Mouse (Mus musculus) stomach, adult 2 months (tissue): ENCODE results near the gene Rmdn3. TPM values are rescaled to one million over a fixed set of nuclear protein-coding genes. Genes with fewer than 3 reads are reported as not detected.

Experiments used
- polyA plus RNA-seq: library from polyadenylated mRNA; depleted of rRNA; stranded (reverse); fragments of >200 nt; gene quantifications from 2 replicates; pipeline ENCODE4 v1.2.3, GENCODE M21; 2012; rRNA removed

Rmdn3 gene
- 7.6 and 10.5 TPM in 2 replicates for polyA plus RNA-seq

GRCm38 (mm10) chr2:119156681-119157572 lies at the start of gene Rmdn3:
Gene Rmdn3 (minus strand): TSS chr2:119157034.

DNA sequence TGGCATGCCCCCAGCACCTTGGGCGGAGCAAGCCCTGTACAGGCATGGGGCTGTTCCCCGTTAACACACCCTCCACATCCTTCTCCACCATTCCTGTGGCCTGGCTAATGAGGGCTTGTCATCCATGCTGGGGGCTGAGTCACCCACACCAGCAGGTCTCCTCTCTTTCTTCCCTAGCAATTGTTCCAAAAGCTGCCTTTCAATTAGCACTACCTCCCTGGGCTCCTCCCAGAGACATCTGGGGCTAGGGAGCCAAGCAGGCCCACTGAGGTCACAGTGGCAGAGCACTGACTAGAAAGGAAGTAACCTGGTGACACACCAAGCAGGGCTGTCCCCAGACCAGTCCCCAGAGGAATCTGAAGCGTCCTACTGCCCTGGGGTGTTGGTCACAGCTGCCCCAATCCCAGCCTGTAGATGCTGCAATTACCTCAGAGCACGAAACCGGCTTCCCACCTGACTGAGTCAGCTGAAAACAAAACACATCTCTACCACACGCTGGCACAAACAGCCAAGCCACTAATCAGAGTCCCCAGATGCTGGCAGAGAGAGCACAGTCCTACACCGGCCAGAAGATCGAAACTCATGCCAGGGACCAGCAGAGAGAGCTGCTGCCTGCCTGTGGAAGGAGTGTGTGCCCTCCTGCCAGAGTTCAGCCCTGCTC lies 17.3 kb upstream of the Rmdn3 start, which contains the start of gene Gm14137:
TSS of gene Gm14137 (plus strand) at position 519 of the 661 bp plus-strand sequence.

DNA sequence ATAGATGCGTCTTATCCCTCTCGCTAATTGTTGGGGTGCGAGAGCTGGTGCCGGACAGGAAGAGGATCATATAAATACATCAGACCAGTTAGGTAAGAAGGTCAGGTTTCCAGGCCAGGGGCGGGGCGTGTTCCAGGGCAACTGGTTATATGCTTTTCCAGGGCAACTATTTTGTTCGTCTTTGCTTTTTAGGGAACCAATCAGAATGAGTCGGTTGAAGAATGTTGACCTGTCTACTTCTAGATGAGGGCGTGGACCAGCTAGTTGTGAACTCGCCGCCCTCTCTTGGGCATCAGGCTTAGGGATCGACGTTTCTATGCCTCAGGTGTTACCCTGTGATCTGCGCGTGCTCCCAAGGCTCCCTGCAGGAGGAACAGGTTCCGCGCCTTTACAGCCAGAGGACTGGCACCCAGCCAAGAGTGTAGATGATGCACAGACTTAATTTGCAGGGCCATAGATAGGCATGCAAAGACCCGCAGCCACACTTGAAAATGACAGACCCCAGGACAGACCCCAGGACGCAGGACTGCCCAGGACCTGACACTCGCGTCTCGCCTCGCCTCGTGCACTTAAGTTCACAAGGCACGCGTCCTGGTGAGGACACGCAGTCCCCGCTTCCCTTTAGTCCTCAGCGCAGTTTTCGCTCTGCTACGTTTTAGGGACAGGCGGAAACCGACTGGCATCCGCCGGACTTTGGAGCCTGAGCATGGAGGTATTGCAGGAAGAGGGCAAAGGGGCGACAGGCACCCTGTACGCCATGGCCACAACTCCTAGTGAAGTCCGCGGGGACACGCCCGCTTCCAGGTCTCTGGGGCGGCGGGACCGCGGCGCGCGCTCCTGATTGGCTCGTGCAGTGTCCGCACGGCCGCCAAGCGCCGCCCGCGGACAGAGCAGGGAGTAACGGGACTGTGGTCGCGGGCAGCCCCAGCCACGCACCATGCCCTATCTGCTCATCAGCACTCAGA lies 10.3 kb upstream of the Rmdn3 start, which contains the start of gene Gchfr:
TSS of gene Gchfr (plus strand) at position 873 of the 965 bp plus-strand sequence.

DNA sequence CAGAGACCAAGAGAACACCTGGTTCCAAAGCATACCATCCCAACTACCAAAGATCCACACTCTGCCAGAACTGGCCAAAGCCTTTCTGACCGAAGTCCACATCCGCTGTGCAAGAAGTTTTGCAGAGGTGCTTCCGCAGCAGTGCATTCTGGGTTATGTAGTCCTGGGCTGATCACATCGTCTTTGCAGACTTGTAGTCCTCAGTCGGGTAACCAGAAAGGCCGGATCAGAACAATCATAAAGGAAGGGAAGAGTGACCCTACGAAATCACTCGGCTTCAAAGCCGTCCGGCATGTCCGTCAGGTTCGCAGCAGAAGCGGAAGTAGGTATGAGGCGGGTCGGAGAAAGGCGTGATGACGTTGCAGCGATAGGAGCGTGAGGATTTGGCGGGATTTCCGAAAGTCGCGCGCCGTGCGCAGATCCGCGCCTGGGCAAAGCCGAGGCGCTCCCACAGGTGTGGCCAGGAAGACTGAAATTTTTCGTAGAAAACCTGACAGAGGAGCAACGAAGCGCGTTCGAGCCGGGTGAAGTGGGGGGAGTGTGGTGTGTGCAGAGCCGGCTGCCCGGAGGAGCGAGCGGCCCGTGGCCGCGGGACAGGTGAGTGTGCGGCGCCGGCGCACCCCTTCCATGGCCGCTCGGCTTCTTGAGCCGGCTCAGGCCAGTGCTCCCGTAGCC lies 44.3 kb downstream of the Rmdn3 start, which contains the start of gene Rad51:
TSS of gene Rad51 (plus strand) at position 356 of the 675 bp plus-strand sequence.

Other genes with a start within 250 kb of the Rmdn3 start
- 4.3 and 6.2 TPM in 2 replicates for gene Chst14, start 230.5 kb downstream of the Rmdn3 start, polyA plus RNA-seq
- gene Ccdc32, start 127.6 kb downstream of the Rmdn3 start, polyA plus RNA-seq, result 1.2 and 2.2 TPM in 2 replicates
- gene Rpusd2, start 122.2 kb downstream of the Rmdn3 start, polyA plus RNA-seq, result 0.45 and 1.2 TPM in 2 replicates
- 0.04 TPM in 2 replicates for gene Knl1, start 109.9 kb downstream of the Rmdn3 start, polyA plus RNA-seq
- 1.2 and 1.9 TPM in 2 replicates for gene Rad51, start 44.2 kb downstream of the Rmdn3 start, polyA plus RNA-seq
- gene Gchfr, start 10.7 kb upstream of the Rmdn3 start, polyA plus RNA-seq, result 0.13 and 0.42 TPM in 2 replicates
- 0.47 and 1.6 TPM in 2 replicates for gene Gm14137, start 17.5 kb upstream of the Rmdn3 start, polyA plus RNA-seq
- 18.4 and 18.5 TPM in 2 replicates for gene Zfyve19, start 51.6 kb upstream of the Rmdn3 start, polyA plus RNA-seq
- gene Dnajc17, start 51.8 kb upstream of the Rmdn3 start, polyA plus RNA-seq, result 1.6 and 3.4 TPM in 2 replicates
- 0.51 and 0.58 TPM in 2 replicates for gene Ppp1r14d, start 72.9 kb upstream of the Rmdn3 start, polyA plus RNA-seq
- 28.1 and 42.0 TPM in 2 replicates for gene Spint1, start 80.3 kb upstream of the Rmdn3 start, polyA plus RNA-seq
- gene Rhov, start 114.2 kb upstream of the Rmdn3 start, polyA plus RNA-seq, result 2.3 and 5.3 TPM in 2 replicates
- 8.7 and 10.1 TPM in 2 replicates for gene Vps18, start 131.7 kb upstream of the Rmdn3 start, polyA plus RNA-seq
- 2.8 and 3.1 TPM in 2 replicates for gene Dll4, start 168.8 kb upstream of the Rmdn3 start, polyA plus RNA-seq
- 10.7 and 16.8 TPM in 2 replicates for gene Chac1, start 194.2 kb upstream of the Rmdn3 start, polyA plus RNA-seq